Mouse (Mus musculus) hindbrain, embryonic 13.5 days (tissue): ENCODE results near the gene Nrn1l. TPM values are rescaled to one million over a fixed set of nuclear protein-coding genes. Genes with fewer than 3 reads are reported as not detected.

Source experiments
- ATAC-seq: fragments of 200-750 bp; cut with Nextera tagmentation; 2 replicates; pipeline ENCODE4 v1.8.0; 2017; ENCODE audit warnings: moderate TSS enrichment; ENCODE audit not compliant: low FRiP score
- H3K27ac ChIP-seq: fragments of 300-500 bp; sonication (generic); 2 replicates; pipeline ENCODE4 v1.5.1; 2015; ENCODE audit warnings: inconsistent platforms, mild to moderate bottlenecking, moderate library complexity
- H3K27me3 ChIP-seq: fragments of 300-500 bp; sonication (generic); 2 replicates; pipeline ENCODE4 v1.6.1; 2015; ENCODE audit warnings: mild to moderate bottlenecking, inconsistent platforms
- H3K36me3 ChIP-seq: fragments of 300-500 bp; sonication (generic); 2 replicates; pipeline ENCODE4 v1.6.1; 2015; ENCODE audit warnings: mild to moderate bottlenecking, inconsistent platforms
- H3K4me1 ChIP-seq: fragments of 300-500 bp; sonication (generic); replicated peaks from 2 replicates; pipeline ENCODE4 v1.6.1; 2015; ENCODE audit warnings: inconsistent platforms
- H3K4me2 ChIP-seq: fragments of 300-500 bp; sonication (generic); 2 replicates; pipeline ENCODE4 v1.6.1; 2015; ENCODE audit warnings: inconsistent platforms, mild to moderate bottlenecking, moderate library complexity
- H3K4me3 ChIP-seq: fragments of 300-500 bp; sonication (generic); 2 replicates; pipeline ENCODE4 v1.5.1; 2015; ENCODE audit warnings: mild to moderate bottlenecking, inconsistent platforms
- H3K9ac ChIP-seq: fragments of 300-500 bp; sonication (generic); 2 replicates; pipeline ENCODE4 v1.6.1; 2015; ENCODE audit warnings: mild to moderate bottlenecking, inconsistent platforms
- H3K9me3 ChIP-seq: fragments of 300-500 bp; sonication (generic); 2 replicates; pipeline ENCODE4 v1.6.1; 2016; ENCODE audit warnings: inconsistent platforms
- WGBS: fragments of 180-500 bp; shearing (Covaris S2); methylation state at CpG from one replicate; pipeline ENCODE4 v1.1.7; 2015; 5-methylcytosine and 5-hydroxymethylcytosine counted together
- polyA plus RNA-seq: library from polyadenylated mRNA; unstranded; fragments of >200 nt; fragmentation: Nextera tagmentation; extraction: Ambion mirVana; gene quantifications from 2 replicates; pipeline ENCODE4 v1.2.1, GENCODE M21; 2015

The Nrn1l gene
- polyA plus RNA-seq, 1 experiment from 2014 or later: 0.88 TPM

DNA sequence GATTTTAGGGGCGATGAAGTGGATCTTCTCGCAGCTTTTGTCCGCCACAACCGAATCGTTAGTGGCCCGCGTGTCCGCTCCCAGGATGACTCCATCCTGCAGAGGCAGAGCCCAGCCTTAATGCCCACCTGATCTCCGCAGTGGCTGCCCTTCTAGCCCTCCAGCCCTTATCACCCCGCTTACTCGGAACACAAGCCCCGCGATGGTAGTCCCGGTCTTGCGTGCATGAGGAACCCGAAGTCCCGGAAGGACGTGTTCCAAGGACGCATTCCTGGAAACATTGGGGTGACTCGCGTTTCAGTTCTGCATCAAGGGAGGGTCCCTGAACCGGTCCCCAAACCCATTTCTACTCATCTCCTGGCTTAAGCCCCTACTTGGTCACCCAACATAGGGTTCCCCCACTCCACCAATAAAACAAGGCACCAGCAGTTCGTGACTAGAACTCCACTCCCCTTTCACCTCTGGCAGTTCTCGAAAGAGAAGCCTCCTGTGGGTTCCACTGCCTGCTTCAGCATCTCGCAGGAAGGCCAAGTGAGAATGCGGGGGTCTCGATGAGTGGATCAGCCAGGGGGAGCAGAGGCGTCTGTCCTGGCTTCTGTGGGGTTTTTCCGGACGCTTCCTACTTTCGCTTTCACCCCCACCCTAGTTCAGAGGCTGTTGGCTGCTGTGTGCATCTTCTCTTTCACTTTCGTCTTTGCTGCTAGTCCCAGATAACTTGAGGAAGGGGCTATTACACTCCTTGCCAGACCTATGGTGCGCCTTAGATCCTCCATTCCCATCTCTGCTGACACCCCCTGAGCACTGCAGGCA lies 44.3 kb downstream of the Nrn1l start:
- Histone ChIP-seq H3K9me3 (no peaks in the 10 kb centered on the region), H3K36me3 (peaks cover 9% of the 10 kb centered on the region), H3K9ac (peak overlapping the region; percentile 93), H3K27me3 (no peaks in the 10 kb centered on the region), H3K4me1 (peaks cover 18% of the 10 kb centered on the region), H3K4me2 (peak overlapping the region; percentile 93), H3K4me3 (peak overlapping the region; percentile 74), H3K27ac (peak overlapping the region; percentile 96)
- peak; percentile 55 for ATAC-seq
- WGBS: 2% methylated on average over 33 of the region's 33 CpGs

DNA sequence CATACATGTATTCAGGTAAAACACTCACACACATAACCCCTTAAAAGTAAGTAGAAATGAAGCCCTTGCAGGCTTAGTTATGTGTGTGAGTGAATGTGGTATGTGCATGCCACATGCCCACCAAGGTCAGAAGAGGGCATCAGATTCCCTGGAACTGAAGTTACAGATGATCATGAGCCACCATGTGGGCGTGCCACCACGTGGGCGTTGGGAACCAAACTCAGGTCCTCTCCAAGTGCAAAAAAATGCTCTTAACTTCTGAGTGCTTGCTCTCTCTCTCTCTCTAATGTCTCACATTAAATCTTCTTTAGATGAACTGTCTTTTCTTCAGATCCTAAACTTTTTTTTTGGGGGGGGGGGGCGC lies 44.9 kb downstream of the Nrn1l start, which contains the start of gene Psmb10:
TSS of gene Psmb10 (minus strand) at position 139 of the 364 bp plus-strand sequence.
- Histone ChIP-seq H3K36me3 (peaks cover 6% of the 10 kb centered on the region), H3K27ac (peak within 1 kb of the TSS; percentile 96), H3K4me1 (peaks cover 20% of the 10 kb centered on the region), H3K9me3 (no peaks in the 10 kb centered on the region), H3K9ac (peak within 1 kb of the TSS; percentile 93), H3K27me3 (no peaks in the 10 kb centered on the region), H3K4me3 (peak within 1 kb of the TSS; percentile 74), H3K4me2 (peak within 1 kb of the TSS; percentile 93)
- 37% methylated on average over 4 of the region's 4 CpGs for WGBS
- no peak for ATAC-seq

DNA sequence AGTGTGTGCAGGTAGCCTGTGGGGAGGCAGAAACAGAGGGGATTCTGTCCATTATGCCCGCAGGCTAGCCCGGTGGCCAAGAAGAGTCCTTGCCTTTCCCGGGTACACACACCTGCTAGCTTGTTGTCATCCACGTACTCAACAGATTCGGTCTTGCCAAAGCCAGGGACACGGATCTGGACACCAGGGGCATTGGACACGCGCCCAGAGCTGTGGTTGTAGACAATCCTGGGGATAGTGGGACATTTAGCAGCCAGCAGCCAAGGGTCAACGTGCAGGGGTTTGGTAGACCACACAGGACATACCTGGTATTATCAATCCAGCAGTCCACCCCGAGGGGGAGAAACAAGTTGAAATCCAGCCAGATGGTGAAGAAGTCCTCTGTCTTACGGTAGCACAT lies 48.7 kb downstream of the Nrn1l start:
- 95% methylated on average over 11 of the region's 11 CpGs for WGBS
- H3K9me3 ChIP-seq: no peaks in the 10 kb centered on the region
- H3K27ac ChIP-seq: no peak overlapping the region
- H3K4me2 ChIP-seq: no peak overlapping the region
- H3K4me1 ChIP-seq: peaks cover 11% of the 10 kb centered on the region
- peaks cover 7% of the 10 kb centered on the region; the same call in 1 of the 2 replicates for H3K36me3 ChIP-seq
- H3K27me3 ChIP-seq: no peaks in the 10 kb centered on the region
- ATAC-seq: no peak
- no peak overlapping the region for H3K4me3 ChIP-seq
- no peak overlapping the region for H3K9ac ChIP-seq

DNA sequence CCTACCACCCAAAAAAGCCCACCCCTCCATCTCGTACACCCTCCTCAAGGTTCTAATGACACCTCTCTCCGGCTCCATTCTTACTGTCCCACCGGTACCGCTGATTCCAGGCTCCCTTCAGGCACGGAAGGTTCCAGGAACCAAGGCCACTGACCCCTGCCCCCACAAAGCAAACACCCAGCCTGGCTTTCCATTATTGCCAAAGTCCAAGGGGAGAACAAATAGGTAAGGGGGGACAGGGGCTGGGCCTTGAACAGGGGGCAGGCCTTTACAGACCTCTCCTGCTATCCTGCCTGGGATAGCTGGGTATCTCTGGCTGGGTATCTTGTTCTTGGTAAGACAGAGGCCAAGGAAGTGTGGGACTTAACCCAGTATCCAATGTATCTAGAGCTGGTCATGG lies 49.2 kb downstream of the Nrn1l start:
- Histone ChIP-seq H3K4me2 (no peak overlapping the region), H3K9ac (no peak overlapping the region), H3K27ac (no peak overlapping the region), H3K36me3 (peaks cover 7% of the 10 kb centered on the region; the same call in 1 of the 2 replicates), H3K9me3 (no peaks in the 10 kb centered on the region), H3K27me3 (no peaks in the 10 kb centered on the region), H3K4me1 (peaks cover 11% of the 10 kb centered on the region), H3K4me3 (no peak overlapping the region)
- WGBS: 93% methylated on average over 5 of the region's 5 CpGs
- ATAC-seq: no peak

DNA sequence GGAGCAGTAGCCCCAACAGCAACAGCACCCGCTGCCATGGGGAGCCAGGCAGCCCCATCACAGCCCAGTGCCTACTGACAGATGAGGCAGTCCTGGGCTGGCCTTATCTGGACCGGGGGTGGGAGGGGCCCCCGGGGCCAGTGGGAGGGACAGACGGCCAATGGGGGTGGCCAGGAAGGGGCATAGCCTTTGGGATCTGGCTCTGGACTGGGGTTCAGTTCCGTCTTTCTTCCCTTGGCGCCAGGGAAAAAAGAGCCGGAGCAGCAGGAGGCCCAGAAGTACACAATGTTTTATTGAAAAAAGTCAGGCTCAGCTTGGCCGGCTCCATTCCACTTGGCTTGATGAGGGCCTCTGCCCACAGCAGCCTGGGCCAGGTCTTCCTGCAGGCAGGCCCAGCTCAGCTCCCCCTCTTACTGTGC lies 50.0 kb downstream of the Nrn1l start, which contains the start of gene Lcat:
TSS of gene Lcat (minus strand) at position 62 of the 419 bp plus-strand sequence.
- Histone ChIP-seq H3K4me1 (peaks cover 4% of the 10 kb centered on the region), H3K4me2 (no peak within 1 kb of the TSS), H3K27me3 (no peaks in the 10 kb centered on the region), H3K27ac (no peak within 1 kb of the TSS), H3K36me3 (peaks cover 7% of the 10 kb centered on the region; the same call in 1 of the 2 replicates), H3K9me3 (no peaks in the 10 kb centered on the region), H3K4me3 (no peak within 1 kb of the TSS), H3K9ac (no peak within 1 kb of the TSS)
- WGBS: 54% methylated on average over 8 of the region's 8 CpGs
- ATAC-seq: no peak

Other genes with a start within 250 kb of the Nrn1l start
- gene Carmil2, start 207.3 kb upstream of the Nrn1l start, polyA plus RNA-seq: 16.2 TPM in 2 replicates
- gene Acd, start 192.5 kb upstream of the Nrn1l start, polyA plus RNA-seq: 93.0 and 95.2 TPM in 2 replicates
- 45.4 and 47.7 TPM in 2 replicates for gene Pard6a, start 192.4 kb upstream of the Nrn1l start, polyA plus RNA-seq
- 0.16 and 0.28 TPM in 2 replicates for gene 4933405L10Rik, start 185.9 kb upstream of the Nrn1l start, polyA plus RNA-seq
- 12.8 TPM in 2 replicates for gene Enkd1, start 185.4 kb upstream of the Nrn1l start, polyA plus RNA-seq
- gene Gfod2, start 134.9 kb upstream of the Nrn1l start, polyA plus RNA-seq: 90.7 and 94.2 TPM in 2 replicates
- 11.5 and 14.3 TPM in 2 replicates for gene Ranbp10, start 66.2 kb upstream of the Nrn1l start, polyA plus RNA-seq
- 0.80 and 1.6 TPM in 2 replicates for gene Tsnaxip1, start 65.8 kb upstream of the Nrn1l start, polyA plus RNA-seq
- 59.7 and 61.1 TPM in 2 replicates for gene Cenpt, start 40.3 kb upstream of the Nrn1l start, polyA plus RNA-seq
- 58.7 and 60.6 TPM in 2 replicates for gene Thap11, start 38.4 kb upstream of the Nrn1l start, polyA plus RNA-seq
- gene Nutf2, start 33.0 kb upstream of the Nrn1l start, polyA plus RNA-seq: 186 and 205 TPM in 2 replicates
- 49.3 and 50.3 TPM in 2 replicates for gene Edc4, start 12.7 kb upstream of the Nrn1l start, polyA plus RNA-seq
- 12.4 and 13.1 TPM in 2 replicates for gene Pskh1, start 6.9 kb downstream of the Nrn1l start, polyA plus RNA-seq
- 2.8 and 4.0 TPM in 2 replicates for gene Ctrl, start 40.3 kb downstream of the Nrn1l start, polyA plus RNA-seq
- gene Psmb10, start 44.9 kb downstream of the Nrn1l start, polyA plus RNA-seq: 40.3 and 46.9 TPM in 2 replicates
- 0.90 and 1.0 TPM in 2 replicates for gene Lcat, start 49.8 kb downstream of the Nrn1l start, polyA plus RNA-seq
- gene Slc12a4, start 72.5 kb downstream of the Nrn1l start, polyA plus RNA-seq: 7.9 and 8.9 TPM in 2 replicates
- not detected in 2 replicates for gene Dpep3, start 85.9 kb downstream of the Nrn1l start, polyA plus RNA-seq
- gene Dus2, start 97.8 kb downstream of the Nrn1l start, polyA plus RNA-seq: 23.3 and 23.6 TPM in 2 replicates
- 0.23 TPM in 1 of 2 replicates, not detected in the other for gene Dpep2nb, start 112.4 kb downstream of the Nrn1l start, polyA plus RNA-seq
- 21.4 and 22.5 TPM in 2 replicates for gene Ddx28, start 118.3 kb downstream of the Nrn1l start, polyA plus RNA-seq
- 4.1 and 4.7 TPM in 2 replicates for gene Nfatc3, start 165.3 kb downstream of the Nrn1l start, polyA plus RNA-seq
- 0.14 and 0.26 TPM in 2 replicates for gene Esrp2, start 243.4 kb downstream of the Nrn1l start, polyA plus RNA-seq